8 mouse cellular contexts compared by ENCODE assay signal in the genomic region with DNA sequence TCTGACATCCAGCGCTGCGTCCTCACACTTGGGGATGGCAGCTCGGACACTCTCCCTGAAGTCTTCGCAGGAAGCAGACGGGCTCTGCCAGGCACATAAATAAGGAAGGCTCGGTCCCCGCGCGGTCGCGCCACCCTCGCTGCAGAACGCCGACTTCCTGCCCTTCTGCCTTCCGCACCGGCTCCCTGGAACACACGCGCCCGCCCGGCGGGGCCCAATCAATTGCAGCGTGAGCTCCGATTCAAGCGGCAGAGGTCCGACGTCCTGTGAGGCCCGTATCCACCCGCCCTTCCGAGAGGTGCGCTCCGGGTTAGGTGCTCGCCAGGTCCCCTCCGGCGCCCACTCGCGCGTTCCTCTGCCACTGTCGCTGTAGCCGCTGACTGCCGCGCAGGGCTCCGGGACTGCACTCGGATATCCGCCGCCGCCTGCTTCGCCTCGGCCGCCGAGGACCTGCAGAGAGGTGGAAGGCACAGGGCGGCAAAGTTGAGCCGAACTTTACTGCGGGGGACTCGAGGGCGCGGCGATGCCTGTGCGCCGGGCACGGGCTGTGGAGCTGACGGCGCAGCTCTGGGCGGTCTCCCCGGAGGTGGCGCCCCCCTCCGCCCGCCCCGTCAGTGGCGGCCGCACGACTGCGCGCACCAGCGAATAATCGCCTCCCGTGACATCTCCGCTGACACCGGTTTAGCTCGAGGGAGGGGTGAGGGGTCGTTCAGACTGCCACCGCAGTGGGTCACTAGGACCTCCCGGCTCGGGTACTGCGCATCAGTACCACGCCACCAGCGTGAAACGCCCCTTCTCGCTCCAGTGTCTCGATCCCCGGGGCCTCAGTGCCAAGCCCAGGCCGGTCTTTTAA. TPM values are rescaled to one million over a fixed set of nuclear protein-coding genes. Genes with fewer than 3 reads are reported as not detected.
A peak's percentile ranks its signal among the peaks of the same experiment; 100 is the strongest.
DNase-seq lines count a peak whose midpoint lies in the region; ATAC-seq and TF ChIP-seq lines count a peak whose summit lies in the region.

No protein-coding gene starts in this region.

- H3K9ac ChIP-seq in embryonic facial prominence, embryonic 13.5 days = peak overlapping the region; percentile 70
- H3K9ac ChIP-seq in limb, embryonic 14.5 days (ENCODE audit: low read depth, low read length, severe bottlenecking) = peak overlapping the region; percentile 54
- peak overlapping the region; percentile 51 for H3K9ac ChIP-seq in midbrain, embryonic 13.5 days (replicated peaks)

- H3K9me3 ChIP-seq in embryonic facial prominence, embryonic 13.5 days = no peaks in the 10 kb centered on the region
- no peaks in the 10 kb centered on the region for H3K9me3 ChIP-seq in limb, embryonic 14.5 days (ENCODE audit: control insufficient read depth, low read length)
- H3K9me3 ChIP-seq in midbrain, embryonic 13.5 days = no peaks in the 10 kb centered on the region

- TF ChIP-seq POLR2A in limb, embryonic 14.5 days (IDR thresholded peaks at IDR 0.05; ENCODE audit: borderline replicate concordance, extremely low read depth, insufficient read depth, insufficient read length) = no peak

- peak overlapping the region; percentile 66 for H3K4me3 ChIP-seq in embryonic facial prominence, embryonic 13.5 days
- peak overlapping the region; percentile 64 for H3K4me3 ChIP-seq in limb, embryonic 14.5 days (replicated peaks; ENCODE audit: low read length)
- peak overlapping the region; percentile 65 for H3K4me3 ChIP-seq in midbrain, embryonic 13.5 days (replicated peaks)

- no peak for ATAC-seq in embryonic facial prominence, embryonic 13.5 days (ENCODE audit: insufficient number of reproducible peaks, insufficient read depth, low FRiP score, low TSS enrichment, low read depth)
- 0 out of 2 replicates have a peak, but pooled peaks have one; percentile 25 for ATAC-seq in limb, embryonic 14.5 days (ENCODE audit: low FRiP score, low read depth)
- ATAC-seq in midbrain, embryonic 13.5 days = peak; percentile 16; the same call in 1 of the 2 replicates

- intact Hi-C loops in heart, postnatal 10 days (cut with DNase I) = loop anchor here (2.0 kb wide), 2 partner anchors 45 to 47 kb away; no protein-coding TSS in a partner anchor

- peak overlapping the region; percentile 99 for H3K4me2 ChIP-seq in embryonic facial prominence, embryonic 13.5 days
- H3K4me2 ChIP-seq in limb, embryonic 14.5 days (replicated peaks; ENCODE audit: low read depth, low read length, severe bottlenecking) = peak overlapping the region; percentile 100
- peak overlapping the region; percentile 99 for H3K4me2 ChIP-seq in midbrain, embryonic 13.5 days (replicated peaks)

- 0 out of 2 replicates have a peak overlapping the region, but pooled peaks have one; percentile 11 for H3K27ac ChIP-seq in embryonic facial prominence, embryonic 13.5 days
- no peak overlapping the region for H3K27ac ChIP-seq in limb, embryonic 14.5 days (replicated peaks; ENCODE audit: low read depth, low read length)
- no peak overlapping the region for H3K27ac ChIP-seq in midbrain, embryonic 13.5 days

- H3K36me3 ChIP-seq in embryonic facial prominence, embryonic 13.5 days = no peaks in the 10 kb centered on the region
- no peaks in the 10 kb centered on the region for H3K36me3 ChIP-seq in limb, embryonic 14.5 days (ENCODE audit: control insufficient read depth, insufficient read depth, low read length)
- no peaks in the 10 kb centered on the region for H3K36me3 ChIP-seq in midbrain, embryonic 13.5 days
- no peaks in the 10 kb centered on the region for H3K36me3 ChIP-seq in splenic B cell, adult 2 months (ENCODE audit: control insufficient read depth, insufficient read depth, low read length, poor library complexity, severe bottlenecking)

- peaks cover 17% of the 10 kb centered on the region for H3K4me1 ChIP-seq in embryonic facial prominence, embryonic 13.5 days
- peaks cover 7% of the 10 kb centered on the region for H3K4me1 ChIP-seq in limb, embryonic 14.5 days (ENCODE audit: control insufficient read depth, insufficient read depth, low read length)
- peaks cover 23% of the 10 kb centered on the region for H3K4me1 ChIP-seq in midbrain, embryonic 13.5 days (replicated peaks)

- DNase-seq in adrenal gland, adult (ENCODE audit: inconsistent age in 2 of 2, low spot score in 1 of 2) = peak; percentile 34 to 75
- DNase-seq in adrenal gland, adult 8-10 months = no peak
- DNase-seq in ES-CJ7 (ENCODE audit: low read depth, low spot score) = peak; percentile 24
- DNase-seq in heart, postnatal 10 days = peak; percentile 71 to 75
- no peak for DNase-seq in limb, embryonic 14.5 days (ENCODE audit: low spot score)
- peak; percentile 73 for DNase-seq in splenic B cell, adult 2 months (ENCODE audit: low read depth, low spot score)

- H3K27me3 ChIP-seq in embryonic facial prominence, embryonic 13.5 days = peaks cover 73% of the 10 kb centered on the region
- H3K27me3 ChIP-seq in limb, embryonic 14.5 days (ENCODE audit: control insufficient read depth, insufficient read depth, low read length) = peaks cover 46% of the 10 kb centered on the region
- H3K27me3 ChIP-seq in midbrain, embryonic 13.5 days = peaks cover 82% of the 10 kb centered on the region
- H3K27me3 ChIP-seq in splenic B cell, adult 2 months (ENCODE audit: control insufficient read depth, insufficient read depth, low read length, poor library complexity, severe bottlenecking) = no peaks in the 10 kb centered on the region

- WGBS in embryonic facial prominence, embryonic 13.5 days = under 1% methylated on average over 90 of the region's 91 CpGs
- WGBS in limb, embryonic 14.5 days = 1% methylated on average over 82 of the region's 91 CpGs
- 1% methylated on average over 88 of the region's 91 CpGs for WGBS in midbrain, embryonic 13.5 days

RNA-seq across cellular contexts. Expression of gene Fam78a, which starts 1.3 kb away (rescaled TPM):
- 1 to 10 TPM in 3 of 4 experiments, under 1 TPM in 1; 0.59 to 3.9 (median 2.6) TPM for total RNA-seq in adrenal gland, adult 8-10 months (2022)
- polyA plus RNA-seq in embryonic facial prominence, embryonic 13.5 days (2015; fragmentation: Nextera tagmentation; extraction: Ambion mirVana) = 1.9 and 2.1 TPM in 2 replicates
- 10 to 100 TPM; 24.3 to 38.1 TPM for total RNA-seq in heart, postnatal 10 days (2021)
- polyA plus RNA-seq in limb, embryonic 14.5 days (2012; rRNA removed) = 6.4 and 6.6 TPM in 2 replicates
- polyA plus RNA-seq in limb, embryonic 14.5 days (2014; fragmentation: Nextera tagmentation; extraction: Ambion mirVana) = 5.1 and 5.9 TPM in 2 replicates
- polyA plus RNA-seq in midbrain, embryonic 13.5 days (2015; fragmentation: Nextera tagmentation; extraction: Ambion mirVana) = 0.38 and 0.44 TPM in 2 replicates

RNA-seq across cellular contexts. Expression of gene Plpp7, which starts 11.9 kb away (rescaled TPM):
- 1 to 10 TPM; 5.5 to 9.0 (median 6.5) TPM for total RNA-seq in adrenal gland, adult 8-10 months (2022)
- polyA plus RNA-seq in embryonic facial prominence, embryonic 13.5 days (2015; fragmentation: Nextera tagmentation; extraction: Ambion mirVana) = 5.7 and 6.2 TPM in 2 replicates
- 10 to 100 TPM; 29.3 to 31.6 TPM for total RNA-seq in heart, postnatal 10 days (2021)
- 11.7 and 15.1 TPM in 2 replicates for polyA plus RNA-seq in limb, embryonic 14.5 days (2012; rRNA removed)
- 8.9 and 10.0 TPM in 2 replicates for polyA plus RNA-seq in limb, embryonic 14.5 days (2014; fragmentation: Nextera tagmentation; extraction: Ambion mirVana)
- polyA plus RNA-seq in midbrain, embryonic 13.5 days (2015; fragmentation: Nextera tagmentation; extraction: Ambion mirVana) = 16.6 and 19.1 TPM in 2 replicates

Comparison
In these comparisons a context has a peak if more than half of its experiments do, and no peak if none do; other contexts are left out.
1. DNase-seq: peak in adrenal gland, adult (2 of 2), ES-CJ7 (single experiment), heart, postnatal 10 days (2 of 2) and splenic B cell, adult 2 months (single experiment); none in adrenal gland, adult 8-10 months (single experiment) and limb, embryonic 14.5 days (single experiment).
2. Peak in every context shown above with its lines, with median percentiles within 50 percentile points of each other: H3K4me2 ChIP-seq, H3K4me3 ChIP-seq and H3K9ac ChIP-seq.